Comparison of ENCODE assay signal across 12 mouse cellular contexts in the genomic region with DNA sequence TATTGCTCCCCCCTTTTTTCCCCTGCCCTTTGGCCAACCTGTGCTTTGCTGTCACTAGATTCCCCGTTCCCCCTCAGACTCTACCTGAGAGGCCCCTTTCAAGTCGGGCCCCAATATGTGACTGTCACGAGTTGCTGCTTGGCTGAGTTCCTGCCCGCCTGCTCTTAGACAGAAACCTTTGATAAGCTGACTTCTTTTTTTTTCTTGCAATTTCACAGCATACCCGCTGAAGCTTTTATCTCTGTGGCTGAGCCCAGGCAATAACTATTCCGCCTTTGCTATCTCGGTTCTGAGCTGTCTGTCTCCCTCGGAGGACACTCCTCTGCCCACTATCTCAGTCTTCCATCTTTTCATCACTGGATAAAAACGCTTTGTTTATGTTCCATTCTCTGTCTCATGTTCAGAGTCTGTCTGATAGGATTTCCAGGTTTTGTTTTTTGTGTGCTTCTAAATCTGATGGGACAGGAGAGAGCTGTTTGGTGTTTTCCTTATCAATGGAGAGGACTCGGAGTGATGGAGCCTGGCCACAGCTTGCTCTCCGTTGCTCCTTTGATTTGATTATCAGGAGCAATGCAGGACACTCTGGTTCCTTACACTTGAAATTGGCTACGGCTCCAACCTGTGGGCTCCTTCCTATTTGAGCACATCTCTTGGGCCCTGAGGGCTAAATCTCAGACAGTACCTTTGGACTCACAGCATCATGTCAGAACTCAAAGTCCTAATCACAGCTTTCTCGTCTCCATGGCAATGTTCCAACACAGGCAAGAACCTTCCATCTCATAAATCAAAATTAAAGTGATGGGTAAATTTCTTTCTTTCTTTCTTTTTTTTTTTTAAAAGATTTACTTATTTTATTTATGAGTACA. TPM values are rescaled to one million over a fixed set of nuclear protein-coding genes. Genes with fewer than 3 reads are reported as not detected.
A peak's percentile ranks its signal among the peaks of the same experiment; 100 is the strongest.
DNase-seq lines count a peak whose midpoint lies in the region; ATAC-seq lines count a peak whose summit lies in the region.
"Had no signal": no experiment of that assay in that cellular context is flagged by ENCODE, and none has a peak within 500 bp of the region (broad histone marks: within the 10 kb centered on the region; RNA-seq: fewer than 3 reads in every experiment).

No protein-coding gene starts in this region.

- H3K9ac ChIP-seq in midbrain, embryonic 15.5 days: no peak overlapping the region
- H3K9ac ChIP-seq in midbrain, embryonic 11.5 days (ENCODE audit: low read length): no peak overlapping the region
- no peak overlapping the region for H3K9ac ChIP-seq in intestine, embryonic 14.5 days (ENCODE audit: low read length)
- H3K9ac ChIP-seq: neural tube, embryonic 12.5 days had no signal

- H3K27ac ChIP-seq in midbrain, embryonic 15.5 days: peak overlapping the region; percentile 8; the same call in 1 of the 2 replicates
- no peak overlapping the region for H3K27ac ChIP-seq in midbrain, embryonic 11.5 days (ENCODE audit: low read depth, low read length)
- H3K27ac ChIP-seq in intestine, embryonic 14.5 days (ENCODE audit: low read depth): peak overlapping the region; percentile 6; the same call in 1 of the 2 replicates
- H3K27ac ChIP-seq: neural tube, embryonic 12.5 days had no signal

- ATAC-seq in midbrain, embryonic 15.5 days (replicated peaks): peak; percentile 63
- ATAC-seq in midbrain, embryonic 11.5 days (ENCODE audit: low FRiP score): no peak
- ATAC-seq in intestine, embryonic 14.5 days (replicated peaks; ENCODE audit: low FRiP score, low TSS enrichment, low read depth): peak; percentile 66; the same call in 1 of the 2 replicates
- ATAC-seq: lung, postnatal 0 days had no signal

- H3K4me3 ChIP-seq in midbrain, embryonic 15.5 days: no peak overlapping the region
- H3K4me3 ChIP-seq in midbrain, embryonic 11.5 days (ENCODE audit: low read depth, low read length): no peak overlapping the region
- no peak overlapping the region for H3K4me3 ChIP-seq in intestine, embryonic 14.5 days (ENCODE audit: low read depth, low read length)
- H3K4me3 ChIP-seq: neural tube, embryonic 12.5 days had no signal

- no peaks in the 10 kb centered on the region for H3K9me3 ChIP-seq in midbrain, embryonic 15.5 days
- no peaks in the 10 kb centered on the region for H3K9me3 ChIP-seq in midbrain, embryonic 11.5 days (ENCODE audit: control insufficient read depth, low read length)
- H3K9me3 ChIP-seq in intestine, embryonic 14.5 days (ENCODE audit: control insufficient read depth, low read length): no peaks in the 10 kb centered on the region
- H3K9me3 ChIP-seq: neural tube, embryonic 12.5 days had no signal

- H3K4me2 ChIP-seq in midbrain, embryonic 15.5 days: no peak overlapping the region
- no peak overlapping the region for H3K4me2 ChIP-seq in midbrain, embryonic 11.5 days
- 0 out of 2 replicates have a peak overlapping the region, but pooled peaks have one; percentile 1 for H3K4me2 ChIP-seq in intestine, embryonic 14.5 days (ENCODE audit: low read length)
- H3K4me2 ChIP-seq: neural tube, embryonic 12.5 days had no signal

- no peaks in the 10 kb centered on the region for H3K27me3 ChIP-seq in midbrain, embryonic 15.5 days (replicated peaks)
- no peaks in the 10 kb centered on the region for H3K27me3 ChIP-seq in midbrain, embryonic 11.5 days (ENCODE audit: control insufficient read depth, insufficient read depth, low read length)
- no peaks in the 10 kb centered on the region for H3K27me3 ChIP-seq in intestine, embryonic 14.5 days (replicated peaks; ENCODE audit: control insufficient read depth, insufficient read depth, low read length)
- H3K27me3 ChIP-seq: neural tube, embryonic 12.5 days had no signal

- H3K36me3 ChIP-seq in midbrain, embryonic 15.5 days (replicated peaks): no peaks in the 10 kb centered on the region
- H3K36me3 ChIP-seq in midbrain, embryonic 11.5 days (ENCODE audit: control insufficient read depth, insufficient read depth, low read length): no peaks in the 10 kb centered on the region
- no peaks in the 10 kb centered on the region for H3K36me3 ChIP-seq in intestine, embryonic 14.5 days (ENCODE audit: control insufficient read depth, insufficient read depth, low read length)
- H3K36me3 ChIP-seq: neural tube, embryonic 12.5 days had no signal

- H3K4me1 ChIP-seq in midbrain, embryonic 15.5 days: no peaks in the 10 kb centered on the region
- H3K4me1 ChIP-seq in midbrain, embryonic 11.5 days (ENCODE audit: control insufficient read depth, insufficient read depth, low read length): no peaks in the 10 kb centered on the region
- no peaks in the 10 kb centered on the region; the same call in 1 of the 2 replicates for H3K4me1 ChIP-seq in intestine, embryonic 14.5 days (replicated peaks; ENCODE audit: control insufficient read depth, insufficient read depth, low read length)
- H3K4me1 ChIP-seq: neural tube, embryonic 12.5 days had no signal

- DNase-seq in adrenal gland, adult 2 months: peak; percentile 19
- no peak for DNase-seq in adrenal gland, adult 8-10 months
- DNase-seq in midbrain, embryonic 11.5 days (ENCODE audit: low spot score, missing footprints): no peak
- DNase-seq in intestine, embryonic 14.5 days (ENCODE audit: low spot score): no peak
- DNase-seq in thymus, postnatal 10 days (ENCODE audit: low spot score in 2 of 2): peak; percentile 50 to 62
- DNase-seq in urinary bladder, adult 18-20 months (ENCODE audit: low spot score in 2 of 2): no peak
- no peak for DNase-seq in cerebellum, postnatal 10 days
- DNase-seq: kidney, adult 11 months; right cerebral cortex, postnatal 4 days had no signal

- 51% methylated on average over 13 of the region's 13 CpGs for WGBS in midbrain, embryonic 15.5 days
- WGBS in midbrain, embryonic 11.5 days: 69% methylated on average over 13 of the region's 13 CpGs
- 33% methylated on average over 13 of the region's 13 CpGs for WGBS in intestine, embryonic 14.5 days

RNA-seq across cellular contexts. Expression of gene Lclat1, which starts 20.5 kb away (rescaled TPM):
- total RNA-seq in adrenal gland, adult 2 months (2021): 10 to 100 TPM; 40.8 to 42.6 TPM
- 2.0 and 4.6 TPM in 2 replicates for polyA plus RNA-seq in adrenal gland, adult 2 months (2012; rRNA removed)
- 10 to 100 TPM; 40.9 to 45.9 (median 42.3) TPM for total RNA-seq in adrenal gland, adult 8-10 months (2022)
- 11.1 and 11.5 TPM in 2 replicates for polyA plus RNA-seq in midbrain, embryonic 15.5 days (2015; fragmentation: Nextera tagmentation; extraction: Ambion mirVana)
- polyA plus RNA-seq in midbrain, embryonic 11.5 days (2014; fragmentation: Nextera tagmentation; extraction: Ambion mirVana): 14.1 and 14.3 TPM in 2 replicates
- polyA plus RNA-seq in intestine, embryonic 14.5 days (2014; fragmentation: Nextera tagmentation; extraction: Ambion mirVana): 29.2 and 34.6 TPM in 2 replicates

Comparison
In these comparisons a context has a peak if more than half of its experiments do, and no peak if none do; other contexts are left out.
1. DNase-seq: peak in adrenal gland, adult 2 months (single experiment) and thymus, postnatal 10 days (2 of 2); none in adrenal gland, adult 8-10 months (single experiment), midbrain, embryonic 11.5 days (single experiment), intestine, embryonic 14.5 days (single experiment), urinary bladder, adult 18-20 months (0 of 2) and cerebellum, postnatal 10 days (0 of 2).